Mouse (Mus musculus) granulocyte monocyte progenitor cell, adult 5-6 weeks (primary cell): ENCODE results near the gene Lrsam1. TPM values are rescaled to one million over a fixed set of nuclear protein-coding genes. Genes with fewer than 3 reads are reported as not detected.

Source experiments
- ATAC-seq: replicated peaks from 2 replicates; pipeline ENCODE4 v1.8.0; 2016; ENCODE audit warnings: mild to moderate bottlenecking, moderate TSS enrichment, inconsistent platforms; ENCODE audit not compliant: poor library complexity, severe bottlenecking
- total RNA-seq, 2 experiments: library from RNA; stranded (forward) in 1 of 2; stranded (reverse) in 1 of 2; fragments of 200-712, 200-1000 nt in 1 of 2; fragments of >200 nt in 1 of 2; fragmentation: Nextera tagmentation in 1 of 2; gene quantifications; 2 replicates each; pipeline ENCODE4 v1.2.3; 2014 to 2017

Lrsam1 gene
- total RNA-seq, 2 experiments from 2014 or later = 3.2 to 9.6 TPM

DNA sequence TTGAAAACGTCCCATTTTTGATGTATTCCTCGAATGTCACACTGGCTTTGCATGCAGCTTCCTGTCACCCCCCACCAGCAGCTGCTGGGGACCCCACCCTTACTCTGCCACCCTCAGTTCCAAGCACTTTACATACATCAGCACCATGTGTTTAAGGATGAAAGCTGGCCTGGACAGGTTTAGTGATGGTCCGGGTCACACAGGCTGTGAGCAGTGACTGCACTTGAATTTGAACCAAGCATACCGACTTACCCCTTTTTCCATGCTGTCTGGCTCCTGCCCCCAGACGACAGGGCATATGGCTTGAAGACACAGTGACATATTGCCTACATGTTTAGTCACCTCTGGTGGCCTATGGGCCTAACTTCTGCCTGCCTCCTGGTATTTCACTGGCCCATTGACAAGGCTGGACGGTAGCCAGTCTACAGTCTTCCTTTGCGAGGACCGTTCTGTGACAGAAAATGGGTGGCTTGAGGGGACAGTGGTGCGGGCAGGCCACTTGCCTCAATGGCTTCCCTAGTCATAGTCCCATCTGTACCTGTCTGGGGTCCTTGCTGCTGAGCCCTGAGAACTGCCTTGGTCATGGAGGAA is 6.7 kb upstream of the Lrsam1 start:
- ATAC-seq = no peak

DNA sequence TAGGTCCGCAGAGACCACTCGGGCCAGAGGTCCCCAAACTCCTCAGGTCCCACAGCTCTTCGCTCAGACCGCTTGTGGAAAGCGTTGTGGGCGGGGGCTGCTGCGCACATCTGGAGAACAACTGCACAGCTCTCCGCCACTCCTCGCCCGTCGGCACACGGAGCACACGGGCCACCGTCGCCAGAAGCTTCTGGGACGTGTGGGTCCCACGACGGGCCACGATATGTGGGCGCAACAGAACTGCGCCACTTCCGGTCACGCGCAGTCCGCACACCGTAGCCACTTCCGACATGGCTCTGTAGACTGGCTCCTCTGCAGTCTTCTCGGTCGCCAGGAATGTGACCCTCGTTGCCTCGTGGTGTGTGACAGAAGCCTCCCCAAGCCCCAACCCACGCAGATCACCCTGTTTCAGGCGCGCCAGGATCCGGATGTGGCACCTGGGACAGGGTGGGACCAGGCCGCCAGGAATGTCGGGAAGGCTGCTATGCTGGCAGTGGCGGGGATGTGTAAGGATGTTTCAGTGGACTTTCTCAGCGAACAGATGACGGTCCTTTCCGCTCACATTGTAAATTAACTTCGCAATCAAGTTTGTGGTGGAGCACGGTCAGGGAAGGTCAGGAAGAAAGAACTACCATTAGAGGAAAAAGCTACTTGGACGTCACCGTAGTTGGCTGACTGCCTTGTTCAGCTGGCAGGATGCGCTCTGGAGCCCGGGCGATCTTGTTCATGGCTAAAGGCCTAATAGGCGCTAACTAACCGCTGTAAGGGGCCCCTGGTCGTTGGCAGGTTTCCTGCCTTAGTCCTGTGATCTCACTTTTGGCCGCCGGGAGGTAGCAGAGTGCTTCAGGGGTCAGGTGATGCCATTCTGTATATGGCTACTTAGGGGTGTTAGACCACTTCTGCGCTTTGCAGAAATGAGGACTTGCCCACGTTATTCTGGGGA is 5.5 kb upstream of the Lrsam1 start:
- ATAC-seq = peak; percentile 70

DNA sequence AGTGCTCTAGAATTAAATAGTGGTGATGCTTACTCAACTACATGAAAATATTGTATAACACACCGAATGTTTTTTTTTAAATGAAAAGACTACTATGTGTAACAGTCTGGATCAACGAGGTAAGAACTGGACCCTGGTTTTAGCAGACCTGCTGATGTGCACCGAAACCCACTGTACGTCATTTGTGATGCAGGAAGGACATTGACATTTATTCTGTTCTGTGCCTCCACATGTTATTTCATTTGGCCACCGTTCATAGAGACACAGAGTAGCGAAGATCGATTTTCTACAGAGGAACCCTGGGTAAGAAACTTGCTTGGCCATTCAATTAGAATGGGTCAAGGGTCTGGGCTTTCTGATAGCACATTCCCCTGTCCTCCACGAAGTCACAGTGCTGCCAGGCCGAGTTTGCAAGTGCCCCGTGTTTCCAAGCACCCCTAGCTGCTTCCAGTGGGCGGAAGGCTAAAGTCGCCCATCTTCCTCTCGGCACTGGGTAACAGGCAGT is 4.8 kb upstream of the Lrsam1 start:
- no peak for ATAC-seq

DNA sequence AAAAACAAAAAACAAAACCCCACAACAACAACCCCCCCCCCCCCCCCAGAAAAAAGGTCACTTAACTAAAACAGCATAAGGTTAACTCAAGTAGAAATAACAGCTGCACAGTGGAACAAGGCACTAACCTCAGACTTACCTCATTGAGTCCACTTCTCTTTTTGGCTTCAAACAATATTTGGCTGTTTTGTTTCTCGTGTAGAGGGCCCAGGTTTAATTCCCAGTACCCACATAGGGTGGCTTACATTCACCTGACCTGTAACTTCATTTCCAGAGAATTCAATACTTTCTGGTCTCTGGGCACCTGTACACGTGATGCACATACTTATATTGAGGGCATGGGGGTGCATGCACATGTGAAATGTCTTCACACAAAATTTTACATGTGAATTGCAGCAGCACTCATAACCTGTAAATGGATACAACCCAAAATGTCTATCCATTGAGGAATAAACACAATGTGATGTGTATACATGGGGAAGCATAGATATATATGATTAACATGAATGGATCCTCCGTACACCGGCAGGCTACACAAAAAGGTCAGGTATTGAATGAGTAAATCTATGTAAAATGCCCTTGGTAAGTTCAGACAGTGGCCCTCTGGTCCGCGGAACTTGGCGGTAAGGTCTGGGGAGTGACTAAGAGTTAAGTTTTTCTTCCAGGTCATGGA is 4.2 kb upstream of the Lrsam1 start:
- no peak for ATAC-seq

GRCm38 (mm10) chr2:32964659-32965457 is 3.4 kb upstream of the Lrsam1 start:
- no peak for ATAC-seq

GRCm38 (mm10) chr2:32963981-32964380 is 2.6 kb upstream of the Lrsam1 start:
- no peak for ATAC-seq

DNA sequence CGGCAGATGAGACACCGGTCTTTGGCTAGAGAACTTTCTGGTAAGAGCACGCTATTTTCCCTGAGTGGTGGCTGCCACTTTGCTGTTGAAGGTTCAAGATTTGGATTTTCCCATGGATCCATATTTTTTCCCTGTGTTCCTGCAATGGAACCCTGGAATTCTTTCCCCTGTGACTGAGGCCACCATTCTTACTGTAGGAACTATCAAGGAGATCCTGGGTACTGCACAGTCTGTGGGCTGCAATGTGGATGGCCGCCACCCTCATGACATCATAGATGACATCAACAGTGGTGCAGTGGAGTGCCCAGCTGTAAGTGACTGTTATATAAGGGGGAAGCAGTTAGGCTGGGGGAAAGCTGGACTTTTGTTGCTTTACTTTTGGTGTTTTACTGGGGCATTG is 2.1 kb upstream of the Lrsam1 start:
- ATAC-seq = no peak

- no peak for ATAC-seq
Observed at GRCm38 (mm10) chr2:32962875-32963220, 1.4 kb upstream of the Lrsam1 start.

GRCm38 (mm10) chr2:32962062-32962874 is 854 bp upstream of the Lrsam1 start:
- ATAC-seq = no peak

- peak; percentile 64 for ATAC-seq
Observed at GRCm38 (mm10) chr2:32960273-32960672, 1.1 kb downstream of the Lrsam1 start.

DNA sequence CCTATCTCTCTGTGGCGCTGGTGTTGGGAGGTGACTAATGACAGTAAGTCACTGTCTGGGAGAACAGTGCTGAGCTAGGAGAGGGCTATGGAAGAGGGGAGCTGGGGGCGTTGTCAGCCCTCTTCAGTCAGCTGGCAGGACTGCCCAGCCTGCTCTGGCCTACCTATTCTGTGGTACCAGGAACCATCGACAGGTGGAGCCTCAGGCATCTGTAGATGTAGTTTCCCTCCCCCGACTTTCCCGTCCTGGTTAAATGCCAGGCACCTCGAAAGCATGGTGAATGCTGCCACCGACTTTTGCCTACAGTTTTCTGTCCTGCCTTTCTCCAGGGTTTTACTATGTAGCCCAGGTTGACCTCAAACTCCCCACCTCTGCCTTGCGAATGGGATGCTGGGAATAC is 4.1 kb downstream of the Lrsam1 start:
- no peak for ATAC-seq

DNA sequence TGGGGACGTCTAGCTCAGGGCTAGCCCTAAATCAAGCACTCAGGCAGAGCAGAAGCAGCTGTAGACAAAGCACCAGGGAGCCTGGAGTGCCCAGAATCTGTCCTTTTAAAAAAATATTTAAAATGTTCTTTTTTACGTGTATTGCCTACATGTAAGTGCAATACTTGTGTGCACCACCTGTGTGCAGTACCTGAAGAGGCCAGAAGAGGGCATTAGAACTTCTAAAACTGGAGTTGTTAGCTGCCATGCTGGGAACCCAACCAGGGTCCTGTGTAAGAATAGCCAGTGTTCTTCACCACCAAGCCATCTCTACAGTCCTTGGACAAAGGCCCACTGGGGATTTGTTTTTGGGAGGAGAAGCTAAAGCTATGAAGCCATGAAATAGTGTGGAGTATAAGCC is 6.8 kb downstream of the Lrsam1 start:
- ATAC-seq = no peak

DNA sequence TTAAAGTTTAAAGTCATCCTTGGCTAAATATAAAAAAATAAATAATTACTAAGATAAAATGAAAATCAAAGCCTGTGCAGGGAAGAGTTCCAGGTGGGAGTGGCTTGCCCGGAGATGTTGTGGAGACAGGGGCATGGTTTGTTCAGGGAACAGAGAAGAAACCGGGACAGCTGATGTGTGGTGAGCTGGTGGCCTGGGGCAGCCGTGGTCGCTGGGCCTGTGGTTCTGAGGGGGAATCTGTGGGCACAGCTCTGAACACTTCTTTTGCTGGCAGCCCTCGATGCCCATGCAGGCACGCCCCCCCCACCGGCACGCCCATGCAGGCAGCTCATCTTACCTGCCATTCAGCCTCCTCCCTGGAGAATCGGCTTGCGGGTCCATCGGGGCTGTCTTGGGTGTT is 14.0 kb downstream of the Lrsam1 start:
- no peak for ATAC-seq

DNA sequence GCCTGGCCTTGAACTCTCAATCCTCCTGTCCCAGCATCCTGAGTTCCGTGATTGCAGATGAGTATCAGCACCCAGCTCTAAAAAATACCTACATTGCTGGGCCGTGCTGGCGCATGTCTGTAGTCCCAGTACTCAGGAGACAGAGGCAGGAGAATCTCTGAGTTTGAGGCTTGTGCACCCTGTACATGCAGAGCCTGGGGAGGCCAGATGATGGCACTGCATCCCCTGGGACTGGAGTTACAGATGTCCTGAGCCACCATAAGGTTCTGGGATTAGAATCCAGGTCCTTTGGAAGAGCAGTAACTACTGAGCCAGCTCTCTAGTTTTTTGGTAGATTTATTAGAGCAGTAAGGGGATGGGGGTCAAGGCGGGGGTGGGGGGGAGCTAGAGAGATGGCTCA is 20.9 kb downstream of the Lrsam1 start:
- ATAC-seq = no peak

DNA sequence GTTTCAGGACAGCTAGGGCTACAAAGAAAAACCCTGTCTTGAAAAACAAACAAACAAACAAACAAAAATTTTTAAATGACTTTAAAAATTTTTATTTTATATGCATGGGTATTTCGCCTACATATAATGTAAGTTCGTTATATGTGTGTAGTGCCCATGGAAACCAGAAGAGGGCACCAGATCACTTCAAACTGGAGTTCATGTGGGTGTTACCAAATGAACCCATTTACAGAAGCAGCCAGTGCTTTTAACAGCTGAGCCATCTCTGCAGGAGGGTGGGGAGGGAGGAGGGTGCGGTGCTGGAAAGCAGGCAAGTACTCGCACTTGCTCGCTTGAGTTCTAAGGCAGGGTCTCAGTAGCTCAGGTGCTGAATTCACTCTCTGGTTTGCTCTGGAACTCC is 22.0 kb downstream of the Lrsam1 start:
- ATAC-seq = peak; percentile 62

- no peak for ATAC-seq
Observed at GRCm38 (mm10) chr2:32938741-32939140, 22.7 kb downstream of the Lrsam1 start.

DNA sequence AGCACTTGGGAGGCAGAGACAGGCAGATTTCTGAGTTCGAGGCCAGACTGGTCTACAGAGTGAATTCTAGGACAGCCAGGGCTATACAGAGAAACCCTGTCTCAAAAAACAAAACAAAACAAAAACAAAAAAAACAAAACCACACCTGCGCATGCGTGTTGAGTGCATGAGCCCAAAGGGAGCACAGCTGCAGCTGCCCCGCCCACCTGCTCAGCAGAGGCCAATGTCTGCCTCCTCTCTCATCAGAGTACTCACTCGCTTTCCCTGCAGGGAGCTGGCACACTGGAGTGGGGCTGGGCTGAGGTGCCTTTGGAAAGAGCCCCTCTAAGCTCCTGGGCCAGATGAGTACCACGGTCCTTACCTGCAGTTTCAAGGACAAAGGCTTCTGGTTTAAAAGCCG is 29.7 kb downstream of the Lrsam1 start:
- ATAC-seq = 0 out of 2 replicates have a peak, but pooled peaks have one; percentile 36

DNA sequence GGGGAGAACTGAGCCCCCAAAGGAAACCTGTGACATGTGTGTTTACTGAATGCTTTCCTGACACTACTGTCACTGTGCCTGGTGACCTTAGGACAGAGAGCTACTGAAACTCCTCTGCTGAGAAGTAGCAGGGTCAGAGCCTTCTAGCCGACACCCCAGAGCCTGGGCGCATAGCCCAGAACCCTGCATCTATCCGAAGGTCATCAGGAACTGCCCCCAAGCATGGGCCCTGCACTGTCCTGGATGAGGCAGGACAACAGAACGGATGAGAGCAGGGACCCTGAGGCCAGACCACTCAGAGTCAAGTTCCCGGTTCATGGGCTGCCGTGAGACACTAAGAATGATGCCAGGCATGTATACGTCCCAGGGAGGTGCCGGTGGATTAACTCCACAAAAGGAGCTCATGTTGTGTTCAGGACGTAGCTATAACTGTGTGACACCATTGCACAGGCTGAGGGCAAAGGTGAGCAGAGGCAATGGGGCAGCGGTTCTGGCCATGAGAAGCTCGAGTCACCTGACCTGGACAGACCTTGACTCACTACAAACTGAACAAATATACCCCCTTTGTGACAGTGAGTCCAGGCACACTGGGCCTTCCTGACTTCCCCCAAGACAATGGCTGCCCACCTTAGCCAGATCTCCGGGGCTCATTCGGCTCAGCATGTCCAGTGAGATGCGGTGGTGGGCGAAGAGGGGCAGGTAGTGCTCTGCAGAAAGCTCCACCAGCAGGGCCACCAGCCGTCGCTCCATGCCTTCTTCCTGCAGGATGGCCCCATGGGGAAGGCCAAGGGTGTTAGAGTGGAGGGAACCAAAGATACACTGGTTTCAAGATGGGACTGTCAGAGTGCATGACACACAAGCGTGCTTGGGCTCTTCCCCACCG is 32.2 kb downstream of the Lrsam1 start:
- no peak for ATAC-seq
